Mouse (Mus musculus) erythroblast, embryonic 14.5 days (primary cell): ENCODE results near the gene Ccdc183. TPM values are rescaled to one million over a fixed set of nuclear protein-coding genes. Genes with fewer than 3 reads are reported as not detected.

Source experiments
- H3K27me3 ChIP-seq: 2 replicates; pipeline ENCODE4 v1.6.1; 2012; ENCODE audit warnings: inconsistent platforms; ENCODE audit not compliant: control insufficient read depth
- H3K36me3 ChIP-seq: 2 replicates; pipeline ENCODE4 v1.6.1; 2012; ENCODE audit warnings: mild to moderate bottlenecking, inconsistent platforms; ENCODE audit not compliant: control insufficient read depth
- H3K4me1 ChIP-seq: 2 replicates; pipeline ENCODE4 v1.6.1; 2012; ENCODE audit warnings: inconsistent platforms; ENCODE audit not compliant: control insufficient read depth
- H3K4me3 ChIP-seq: replicated peaks from 2 replicates; pipeline ENCODE3; 2012; ENCODE audit warnings: moderate library complexity, mild to moderate bottlenecking, inconsistent platforms
- H3K9me3 ChIP-seq: 2 replicates; pipeline ENCODE4 v1.6.1; 2012; ENCODE audit warnings: low read length, inconsistent platforms, mixed read lengths; ENCODE audit not compliant: control insufficient read depth
- GATA1 ChIP-seq: IDR thresholded peaks from 2 replicates; pipeline ENCODE4 v1.6.1; 2012; ENCODE audit warnings: low read length, inconsistent platforms, mixed read lengths
- TAL1 ChIP-seq: IDR thresholded peaks from 3 replicates; pipeline ENCODE4 v1.6.1; 2012; ENCODE audit warnings: low read length, inconsistent platforms, mixed read lengths
- polyA plus RNA-seq: library from polyadenylated mRNA; stranded (reverse); fragments of >175 nt; gene quantifications from 2 replicates; pipeline ENCODE4 v1.2.3, GENCODE M21; 2012

The Ccdc183 gene
- polyA plus RNA-seq, 1 experiment, result not detected

DNA sequence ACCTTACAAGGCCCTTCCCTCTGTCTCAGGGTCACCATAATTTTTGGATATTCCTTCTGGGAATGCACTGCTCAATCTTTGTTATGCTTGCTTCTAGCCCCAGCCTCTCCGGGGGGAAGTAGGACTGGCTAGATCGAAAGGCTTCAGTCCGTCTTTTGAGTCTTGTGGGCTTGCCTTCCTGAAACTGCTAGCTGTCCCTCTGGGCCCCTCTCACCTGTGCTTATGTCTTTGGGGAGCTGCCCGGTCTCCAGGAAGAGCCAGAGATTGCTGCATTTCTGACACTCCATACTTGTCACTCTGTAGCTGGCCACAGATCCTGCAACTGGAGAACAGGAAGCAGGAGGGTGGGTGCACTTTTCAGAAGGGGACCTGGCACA, 3.4 kb upstream of the Ccdc183 start:
- H3K4me3 ChIP-seq, result no peak overlapping the region
- TF ChIP-seq GATA1 (no peak), TAL1 (no peak)
- peaks cover 9% of the 10 kb centered on the region for H3K4me1 ChIP-seq
- peaks cover 38% of the 10 kb centered on the region for H3K27me3 ChIP-seq
- H3K36me3 ChIP-seq, result no peaks in the 10 kb centered on the region
- H3K9me3 ChIP-seq, result no peaks in the 10 kb centered on the region

- TF ChIP-seq TAL1 (no peak), GATA1 (no peak)
Measured at GRCm38 (mm10) chr2:25620386-25620785, 2.9 kb upstream of the Ccdc183 start.

GRCm38 (mm10) chr2:25616398-25616797, 1.1 kb downstream of the Ccdc183 start:
- Histone ChIP-seq H3K4me3 (no peak overlapping the region), H3K4me1 (peaks cover 3% of the 10 kb centered on the region), H3K27me3 (peaks cover 64% of the 10 kb centered on the region), H3K9me3 (no peaks in the 10 kb centered on the region), H3K36me3 (no peaks in the 10 kb centered on the region)
- TF ChIP-seq GATA1, result no peak
- no peak for TF ChIP-seq TAL1

More at GRCm38 (mm10) chr2:25620386-25620785, 2.9 kb upstream of the Ccdc183 start:
- Histone ChIP-seq H3K9me3 (no peaks in the 10 kb centered on the region), H3K36me3 (no peaks in the 10 kb centered on the region), H3K4me3 (no peak overlapping the region), H3K4me1 (peaks cover 9% of the 10 kb centered on the region), H3K27me3 (peaks cover 43% of the 10 kb centered on the region)

- Histone ChIP-seq H3K27me3 (peaks cover 9% of the 10 kb centered on the region), H3K9me3 (no peaks in the 10 kb centered on the region), H3K36me3 (peaks cover 6% of the 10 kb centered on the region), H3K4me1 (peaks cover 34% of the 10 kb centered on the region), H3K4me3 (peak overlapping the region; percentile 79)
- TF ChIP-seq GATA1 (no peak), TAL1 (no peak)
Measured at GRCm38 (mm10) chr2:25608671-25609070, 8.8 kb downstream of the Ccdc183 start.

DNA sequence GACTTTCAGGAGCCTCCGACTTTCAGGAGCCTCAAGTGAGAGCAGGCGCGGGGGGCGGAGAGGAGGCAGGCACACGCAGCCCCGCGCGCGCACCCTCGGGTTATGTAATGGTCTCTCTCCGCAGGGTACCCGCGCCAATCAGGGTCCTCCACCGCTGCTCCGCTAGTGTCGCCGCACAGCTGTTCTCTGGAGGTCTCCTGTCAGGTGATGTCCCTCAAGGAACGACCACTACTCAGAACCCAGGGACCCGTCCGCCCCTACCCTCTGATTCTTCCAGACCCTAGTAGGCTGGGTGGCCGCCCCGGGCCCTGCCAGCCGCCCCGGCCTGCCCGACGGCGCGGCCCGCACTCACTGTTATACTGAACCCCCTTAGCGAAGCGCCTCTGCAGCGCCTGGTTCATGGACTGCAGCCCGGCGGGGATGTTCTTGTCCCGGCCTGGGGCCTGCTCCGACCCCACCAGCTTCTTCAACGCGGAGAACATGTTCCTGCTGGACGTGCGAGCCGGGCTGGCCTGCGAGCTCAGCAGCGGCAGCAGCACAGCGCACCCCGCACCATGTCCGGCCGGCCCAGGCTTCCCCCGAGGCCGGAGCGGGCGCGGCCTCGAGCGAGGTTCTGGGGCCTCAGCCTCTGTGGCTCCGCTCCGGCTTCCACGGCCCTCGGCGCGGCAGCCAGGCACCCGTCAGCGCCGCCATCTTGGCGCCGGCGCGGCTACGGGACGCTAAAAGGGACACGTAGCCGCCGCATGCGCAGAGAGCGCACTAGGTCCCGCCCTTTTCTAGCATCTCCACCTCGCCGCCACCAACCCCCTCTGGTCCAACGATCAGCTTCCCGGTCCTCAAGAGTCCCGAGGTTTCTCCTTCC, 9.5 kb downstream of the Ccdc183 start, which contains the start of gene Rabl6:
Gene Rabl6, minus strand, starts transcription at position 761 of the 862 bp plus-strand sequence.
- H3K27me3 ChIP-seq, result peaks cover 2% of the 10 kb centered on the region
- TF ChIP-seq TAL1 (no peak), GATA1 (no peak)

DNA sequence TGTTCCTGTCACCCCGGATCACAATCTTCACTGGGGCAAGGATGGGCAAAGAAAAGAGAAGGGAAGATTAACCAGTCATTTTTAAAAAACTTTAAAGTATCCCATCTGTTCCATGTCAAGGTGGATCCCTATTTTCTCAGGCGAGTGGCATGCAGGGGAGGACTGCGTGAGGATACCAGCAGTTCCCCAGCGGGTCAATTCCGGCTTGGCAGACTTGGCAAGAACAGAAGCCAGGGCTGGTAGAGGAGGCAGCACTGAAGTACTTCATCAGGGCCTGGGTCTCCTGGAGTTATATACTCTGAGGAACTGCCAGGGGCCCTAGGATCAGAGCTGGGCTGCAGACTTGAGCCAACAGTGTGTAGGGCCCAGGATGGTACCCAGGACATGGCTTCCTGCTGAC, 15.0 kb downstream of the Ccdc183 start:
- peaks cover 65% of the 10 kb centered on the region for H3K36me3 ChIP-seq
- no peaks in the 10 kb centered on the region for H3K27me3 ChIP-seq
- H3K4me1 ChIP-seq, result peaks cover 26% of the 10 kb centered on the region
- H3K4me3 ChIP-seq, result no peak overlapping the region
- no peaks in the 10 kb centered on the region for H3K9me3 ChIP-seq
- TF ChIP-seq TAL1 (no peak), GATA1 (no peak)

More for the DNA sequence above, 9.5 kb downstream of the Ccdc183 start, which contains the start of gene Rabl6:
- Histone ChIP-seq H3K36me3 (peaks cover 11% of the 10 kb centered on the region), H3K4me3 (peak within 1 kb of the TSS; percentile 79), H3K4me1 (peaks cover 34% of the 10 kb centered on the region), H3K9me3 (no peaks in the 10 kb centered on the region)

DNA sequence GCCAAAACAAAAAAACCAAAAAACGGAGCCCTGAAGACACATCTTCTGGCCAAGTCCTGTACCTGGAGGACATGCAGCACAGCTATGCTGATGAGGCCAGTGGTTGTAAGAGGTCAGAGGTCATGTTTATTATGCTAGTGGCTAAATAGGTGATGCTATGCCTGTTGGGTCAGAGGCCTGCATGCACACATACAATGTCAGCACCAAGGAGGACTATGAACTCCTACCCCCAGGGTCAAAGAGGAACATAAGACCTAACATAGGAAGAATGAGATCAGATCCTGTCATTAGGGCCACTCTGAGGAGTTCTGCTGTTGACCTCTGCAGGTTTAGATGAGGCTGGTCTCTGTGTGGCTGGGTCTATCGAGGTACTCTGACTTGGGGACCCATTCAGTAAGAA, 17.4 kb downstream of the Ccdc183 start:
- H3K4me3 ChIP-seq, result no peak overlapping the region
- H3K9me3 ChIP-seq, result no peaks in the 10 kb centered on the region
- peaks cover 12% of the 10 kb centered on the region for H3K4me1 ChIP-seq
- peaks cover 89% of the 10 kb centered on the region for H3K36me3 ChIP-seq
- no peaks in the 10 kb centered on the region for H3K27me3 ChIP-seq
- TF ChIP-seq GATA1 (no peak), TAL1 (no peak)

DNA sequence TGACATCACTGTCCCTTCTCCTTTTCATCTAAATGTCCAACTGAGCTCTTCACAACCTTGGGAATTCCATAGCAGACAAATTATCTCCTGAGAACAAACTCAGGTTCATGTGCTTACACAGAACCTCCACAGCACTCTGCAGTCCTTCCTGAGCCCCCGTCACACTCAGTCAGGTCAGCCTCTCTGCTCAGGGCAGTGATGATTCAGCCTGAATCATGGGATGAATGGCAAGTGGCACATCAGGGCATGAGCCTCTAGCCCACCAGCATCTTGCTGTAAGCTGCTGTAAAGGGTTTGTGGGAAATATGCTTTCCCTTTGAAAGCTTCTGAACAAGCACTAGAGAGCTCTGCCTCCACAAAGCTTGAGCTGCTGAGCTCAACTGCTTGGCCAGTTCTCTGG, 18.7 kb downstream of the Ccdc183 start:
- H3K4me1 ChIP-seq, result peaks cover 9% of the 10 kb centered on the region
- peaks cover 92% of the 10 kb centered on the region for H3K36me3 ChIP-seq
- TF ChIP-seq GATA1 (no peak), TAL1 (no peak)
- H3K4me3 ChIP-seq, result no peak overlapping the region
- no peaks in the 10 kb centered on the region for H3K9me3 ChIP-seq
- H3K27me3 ChIP-seq, result no peaks in the 10 kb centered on the region

DNA sequence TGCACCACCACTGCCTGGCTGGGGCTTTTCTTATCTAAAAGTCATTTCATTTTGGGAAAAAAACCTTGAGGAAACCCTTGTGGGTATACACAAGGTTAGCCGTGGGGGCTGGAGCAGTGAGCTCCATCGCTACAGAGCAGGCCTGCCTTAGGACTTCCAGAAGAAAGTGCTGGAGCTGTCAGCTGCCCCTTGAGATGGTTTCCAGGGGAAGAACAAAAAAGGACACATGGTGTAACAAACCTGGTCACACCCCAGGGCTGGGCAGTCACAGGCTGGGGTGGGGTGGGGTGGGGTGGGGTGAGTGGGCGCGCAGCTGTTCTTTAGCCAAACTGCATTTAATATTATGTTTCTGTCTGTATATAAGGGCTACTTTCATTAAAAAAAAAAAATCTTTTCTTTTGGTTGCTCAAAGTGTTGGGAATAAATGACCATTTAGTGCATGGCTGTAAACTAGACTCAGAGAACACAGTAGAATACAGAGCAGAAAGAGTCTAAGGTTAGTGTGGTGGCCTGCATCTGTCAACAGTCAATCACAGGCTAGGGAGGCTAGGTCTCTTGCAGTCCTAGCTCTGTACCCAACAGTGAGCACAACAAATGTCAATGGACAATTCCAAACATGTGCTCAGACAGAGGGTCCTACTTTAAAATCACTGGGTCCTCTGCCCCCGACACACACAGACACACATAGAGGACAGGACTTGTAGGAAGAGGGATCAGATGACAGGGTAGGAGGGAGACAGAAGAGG, 20.5 kb downstream of the Ccdc183 start:
- H3K4me3 ChIP-seq, result no peak overlapping the region
- H3K27me3 ChIP-seq, result no peaks in the 10 kb centered on the region
- peaks cover 9% of the 10 kb centered on the region for H3K4me1 ChIP-seq
- H3K36me3 ChIP-seq, result peaks cover 94% of the 10 kb centered on the region
- H3K9me3 ChIP-seq, result no peaks in the 10 kb centered on the region
- TF ChIP-seq TAL1 (no peak), GATA1 (no peak)
